Mouse (Mus musculus) effector memory CD4-positive, alpha-beta T cell, adult 7 months (primary cell): ENCODE data around the gene Thnsl1. TPM values are rescaled to one million over a fixed set of nuclear protein-coding genes. Genes with fewer than 3 reads are reported as not detected.

Source experiments
- polyA plus RNA-seq: library from polyadenylated mRNA; unstranded; fragments of 100-300 nt; shearing (Covaris generic); gene quantifications from one replicate; pipeline ENCODE4 v1.2.1, GENCODE M21; 2017

The Thnsl1 gene
- 3.0 TPM for polyA plus RNA-seq

GRCm38 (mm10) chr2:21204912-21205830 is at the start of gene Thnsl1, which contains the start of gene Enkur:
Gene Thnsl1, plus strand, starts transcription at chr2:21205724.
Gene Enkur, minus strand, starts transcription at chr2:21205365.

Other genes with a start within 250 kb of the Thnsl1 start
- gene Arhgap21, start 236.8 kb upstream of the Thnsl1 start, polyA plus RNA-seq = 8.9 TPM
- gene Enkur, start 359 bp upstream of the Thnsl1 start, polyA plus RNA-seq = 2.5 TPM
- not detected for gene Gpr158, start 161.8 kb downstream of the Thnsl1 start, polyA plus RNA-seq